Mouse (Mus musculus): ENCODE measurements around the gene 1110065P20Rik.

The 1110065P20Rik gene

DNA sequence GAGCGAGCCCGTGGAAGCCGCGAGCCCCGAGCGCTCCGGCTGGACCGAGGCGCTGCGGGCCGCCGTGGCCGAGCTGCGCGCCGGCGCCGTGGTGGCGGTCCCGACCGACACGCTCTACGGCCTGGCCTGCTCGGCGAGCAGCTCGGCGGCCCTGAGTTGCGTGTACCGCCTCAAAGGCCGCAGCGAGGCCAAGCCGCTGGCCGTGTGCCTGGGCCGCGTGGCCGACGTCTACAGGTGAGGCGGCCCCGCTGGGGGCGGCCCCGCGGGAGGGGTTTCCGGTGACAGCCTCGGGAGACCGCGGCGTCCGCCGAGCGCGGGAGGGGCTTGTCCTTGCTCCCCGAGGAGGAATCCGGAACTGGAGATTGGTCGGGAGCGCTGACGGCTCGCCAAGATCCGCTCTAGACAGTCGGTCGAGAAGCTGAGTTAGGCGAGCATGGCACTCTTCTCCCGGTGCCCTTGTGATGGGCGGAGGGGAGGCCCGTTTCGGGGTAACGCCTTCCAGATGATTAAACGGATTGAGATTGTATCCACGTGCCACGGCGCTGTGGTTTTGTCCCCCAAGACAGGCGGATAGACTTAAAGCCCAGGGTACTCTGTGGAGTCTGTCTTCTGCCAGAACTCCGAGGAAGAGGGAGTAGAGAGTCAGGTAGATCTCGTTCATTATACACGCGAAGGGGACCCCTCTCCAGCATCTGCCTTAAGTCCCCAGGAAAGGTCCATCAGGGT lies at the start of gene 1110065P20Rik:
TSS of gene 1110065P20Rik (minus strand) at position 264 of the 726 bp plus-strand sequence.
- DNase-seq, result peak; percentile 82 to 84

DNA sequence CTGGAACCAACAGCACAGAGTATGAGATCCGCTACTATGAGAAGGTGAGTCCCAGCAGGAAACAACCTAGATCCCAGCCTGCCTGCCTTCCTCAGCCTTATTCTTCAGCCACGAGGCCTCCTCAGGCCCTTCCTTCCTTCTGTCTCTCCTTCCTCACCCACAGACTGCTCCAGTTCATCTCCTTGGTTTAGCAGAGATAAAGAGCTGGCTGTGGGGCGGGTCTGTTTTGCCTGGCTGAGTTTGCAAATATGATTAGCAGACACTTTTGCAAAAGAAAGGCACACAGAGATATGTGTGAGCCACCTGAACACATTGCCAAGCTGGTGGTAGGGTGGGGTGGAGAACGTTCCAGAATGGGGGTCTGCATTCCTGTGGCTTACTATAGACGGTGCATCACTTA lies 48.9 kb upstream of the 1110065P20Rik start:
- no peak for DNase-seq

DNA sequence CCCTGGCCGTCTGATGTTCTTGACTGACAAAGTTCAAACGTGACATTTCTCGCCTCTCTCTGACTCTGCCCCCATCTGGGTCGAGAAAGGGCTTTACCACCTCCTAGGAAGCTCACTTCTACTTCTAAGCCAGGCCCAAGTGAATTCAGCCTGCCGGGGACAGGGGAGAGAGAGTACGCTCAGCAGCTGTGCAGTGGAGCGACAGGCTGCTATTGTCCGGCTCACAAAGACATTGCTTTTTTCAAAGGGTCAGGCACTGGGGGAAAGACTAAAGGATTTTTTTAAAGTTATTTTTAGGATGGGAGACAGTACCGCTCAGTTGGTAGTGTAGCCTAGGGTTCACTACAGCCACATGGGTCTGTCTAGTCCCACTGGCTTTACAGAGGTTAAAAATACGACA lies 47.4 kb upstream of the 1110065P20Rik start:
- no peak for DNase-seq

DNA sequence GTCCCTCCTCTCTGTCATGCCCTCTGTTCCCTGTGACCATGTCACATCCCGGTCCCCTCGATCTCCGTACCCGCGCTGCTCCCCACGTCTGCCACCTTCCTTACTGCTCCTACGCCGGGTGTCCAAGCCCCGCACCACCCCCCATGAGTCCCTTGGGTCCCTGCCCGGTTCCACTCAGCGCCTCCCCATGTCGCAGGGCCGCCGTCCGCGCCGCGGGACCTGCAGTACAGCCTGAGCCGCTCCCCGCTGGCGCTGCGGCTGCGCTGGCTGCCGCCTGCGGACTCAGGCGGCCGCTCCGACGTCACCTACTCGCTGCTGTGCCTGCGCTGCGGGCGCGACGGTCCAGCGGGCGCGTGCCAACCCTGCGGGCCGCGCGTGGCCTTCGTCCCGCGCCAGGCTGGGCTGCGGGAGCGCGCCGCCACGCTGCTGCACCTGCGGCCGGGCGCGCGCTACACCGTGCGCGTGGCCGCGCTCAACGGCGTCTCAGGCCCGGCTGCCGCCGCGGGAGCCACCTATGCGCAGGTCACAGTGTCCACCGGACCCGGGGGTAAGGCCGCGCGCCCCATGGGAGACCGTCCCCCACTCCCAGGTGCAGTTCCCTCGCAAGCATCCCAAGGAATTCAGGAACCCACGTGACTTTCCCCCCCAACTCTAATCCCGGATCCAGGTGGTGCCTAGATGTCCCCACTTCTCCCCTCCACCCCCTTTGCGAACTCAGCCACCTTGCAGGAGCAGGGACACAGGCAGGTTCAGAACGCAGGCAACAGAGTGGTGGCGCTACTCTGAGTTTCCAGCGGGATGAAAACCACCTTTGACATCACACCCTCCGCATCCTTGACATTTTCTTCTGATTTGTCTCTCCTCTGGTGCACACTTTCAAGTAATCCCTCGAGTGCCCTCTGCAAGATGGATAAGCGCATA lies 43.8 kb upstream of the 1110065P20Rik start:
- no peak for DNase-seq

DNA sequence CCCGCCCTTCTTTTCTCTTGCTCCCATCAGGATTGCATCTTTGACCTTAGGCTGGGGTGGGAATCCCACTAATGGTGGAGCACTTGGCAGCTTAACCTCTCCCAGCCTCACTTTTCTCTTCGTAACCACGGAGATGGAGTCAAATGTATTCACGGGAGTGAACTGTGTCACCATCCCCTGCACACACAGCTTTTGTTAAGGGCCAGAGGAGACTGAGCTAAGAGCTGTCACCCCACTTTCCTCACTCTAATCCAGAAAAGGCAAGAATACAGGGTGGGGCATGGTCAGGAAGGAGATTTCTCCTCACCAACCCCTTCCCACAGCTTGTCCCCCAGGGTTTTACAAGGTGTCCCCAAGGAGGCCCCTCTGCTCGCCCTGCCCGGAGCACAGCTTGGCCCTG lies 42.8 kb upstream of the 1110065P20Rik start:
- no peak for DNase-seq

DNA sequence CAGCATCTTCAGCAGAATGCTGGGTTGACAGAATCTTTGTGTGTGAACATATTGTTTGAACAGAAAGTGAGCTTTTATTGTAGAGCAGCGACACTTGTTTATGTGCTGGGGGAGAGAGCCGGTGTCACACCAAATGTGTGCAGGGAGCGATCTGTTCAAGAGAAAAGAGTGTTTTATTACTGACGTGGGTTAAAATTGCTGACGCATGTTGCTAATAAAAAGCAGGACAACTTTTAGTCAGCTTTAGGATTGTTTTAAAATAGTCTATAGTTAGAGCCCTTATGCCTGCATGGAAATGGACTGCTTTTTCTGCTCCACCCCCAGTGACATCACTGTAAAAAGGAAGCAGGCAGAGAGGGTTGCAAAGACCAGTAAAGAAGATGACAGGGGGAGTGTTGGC lies 39.8 kb upstream of the 1110065P20Rik start:
- no peak for DNase-seq

DNA sequence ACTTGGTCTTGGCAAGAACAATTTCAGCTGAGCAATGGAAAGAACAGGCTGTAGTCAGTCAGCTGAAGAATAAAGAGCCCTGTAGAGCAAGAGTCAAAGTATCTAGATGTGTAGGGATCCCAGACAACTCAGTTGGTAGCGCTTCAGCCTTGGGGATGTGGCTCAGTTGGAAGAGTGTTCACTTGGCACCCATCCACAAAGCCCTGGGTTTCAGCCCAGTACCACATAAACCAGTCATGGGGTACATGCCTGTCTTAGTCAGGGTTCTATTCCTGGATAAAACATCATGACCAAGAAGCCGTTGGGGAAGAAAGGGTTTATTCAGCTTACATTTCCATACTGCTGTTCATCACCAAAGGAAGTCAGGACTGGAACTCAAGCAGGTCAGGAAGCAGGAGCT lies 38.9 kb upstream of the 1110065P20Rik start:
- DNase-seq, result no peak

DNA sequence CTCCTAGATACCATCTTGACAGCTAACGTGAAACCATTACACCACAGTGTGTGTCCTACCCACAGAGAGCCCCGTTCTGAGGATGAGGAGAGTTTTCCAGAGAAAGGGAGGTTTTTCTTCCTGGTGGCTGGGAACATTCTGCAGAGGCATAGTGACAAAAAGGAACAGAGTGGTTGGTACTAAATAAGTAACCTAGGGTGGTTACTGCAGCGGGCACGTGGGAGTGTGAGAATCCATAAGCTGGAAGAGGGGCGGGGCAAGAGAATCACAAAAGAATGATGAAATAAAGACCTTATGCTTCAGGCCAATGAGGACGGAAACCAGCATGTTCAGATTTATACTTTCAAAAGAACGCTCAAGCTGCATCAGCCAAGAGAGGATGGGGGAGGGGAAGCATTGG lies 37.7 kb upstream of the 1110065P20Rik start:
- no peak for DNase-seq

DNA sequence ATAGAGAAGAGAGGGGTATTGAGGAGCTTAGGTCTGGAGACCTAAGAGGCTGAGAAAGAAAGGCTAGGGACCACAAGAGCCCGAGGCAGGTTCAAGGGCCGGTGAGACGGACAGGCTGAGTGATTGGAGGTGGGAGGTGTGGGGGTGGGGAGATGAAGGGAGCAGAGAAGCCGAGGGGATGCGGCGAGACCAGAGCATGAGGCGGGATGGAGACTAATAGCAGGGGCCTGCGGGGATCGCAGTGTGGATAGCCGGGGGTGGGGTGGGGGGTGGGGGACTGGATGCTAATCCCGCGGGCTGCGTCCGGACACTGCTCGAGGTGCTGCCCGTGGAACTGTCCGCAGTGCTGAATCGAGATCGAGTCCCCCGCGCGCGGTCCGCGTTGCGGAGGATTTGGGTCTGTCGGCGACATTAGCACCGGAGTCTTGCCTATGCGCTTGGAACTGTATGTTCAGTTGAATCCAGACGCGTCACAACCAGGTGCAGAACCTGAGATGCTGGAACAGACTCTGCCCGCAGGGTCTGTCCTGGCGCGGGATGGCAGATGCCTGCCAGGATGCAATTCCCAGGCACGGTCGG lies 31.2 kb upstream of the 1110065P20Rik start:
- peak in 1 of 2 experiments; percentile 7 for DNase-seq

DNA sequence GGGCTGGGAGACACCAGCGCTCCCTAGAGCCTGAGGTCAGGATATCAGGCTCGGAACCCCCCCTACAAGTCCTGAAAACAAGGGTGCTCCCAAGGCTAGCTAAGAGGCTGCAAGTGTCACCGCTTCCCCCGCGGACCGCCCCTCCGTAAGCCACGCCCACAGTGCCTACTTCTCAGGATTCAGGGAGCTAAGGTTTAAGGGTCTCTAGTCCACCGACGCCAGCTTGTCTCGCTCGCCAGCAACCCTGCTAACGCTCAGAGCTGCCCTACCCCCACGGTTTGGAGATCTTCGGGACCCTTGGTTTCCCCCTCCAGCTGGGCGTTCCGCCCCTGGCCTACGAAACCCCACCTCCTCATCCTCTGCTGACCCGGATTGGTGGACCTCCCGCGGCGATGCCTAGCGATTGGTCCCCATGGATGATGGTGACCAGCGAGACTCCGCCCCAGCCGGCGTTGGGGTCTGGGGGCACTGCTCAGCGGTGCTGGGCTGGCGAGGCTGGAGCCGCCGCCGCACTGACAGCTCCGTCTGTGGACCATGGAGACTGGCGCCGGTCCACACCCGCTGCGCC lies 30.4 kb upstream of the 1110065P20Rik start:
- no peak for DNase-seq

DNA sequence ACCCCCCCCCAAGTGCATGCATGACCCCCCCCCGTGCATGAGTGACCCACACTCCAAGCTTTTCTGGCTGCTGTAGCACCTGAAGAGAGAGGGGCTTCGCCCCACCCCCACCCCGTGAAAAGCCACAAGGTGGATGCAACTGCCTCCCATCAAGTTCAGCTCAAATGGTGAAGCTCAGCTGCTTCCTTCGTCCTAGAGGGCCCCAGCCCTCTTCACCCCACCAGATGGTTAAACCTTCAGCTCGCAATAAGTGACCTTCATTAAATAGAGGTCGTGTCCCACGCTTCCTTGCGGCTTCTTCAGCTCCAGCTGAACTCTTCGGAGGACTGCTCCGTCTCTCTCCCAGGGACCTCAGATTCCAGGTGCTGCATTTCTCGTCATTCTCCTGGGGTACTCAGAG lies 29.6 kb upstream of the 1110065P20Rik start, which contains the start of gene Epha10:
TSS of gene Epha10 (plus strand) at position 301 of the 400 bp plus-strand sequence.
- no peak for DNase-seq

DNA sequence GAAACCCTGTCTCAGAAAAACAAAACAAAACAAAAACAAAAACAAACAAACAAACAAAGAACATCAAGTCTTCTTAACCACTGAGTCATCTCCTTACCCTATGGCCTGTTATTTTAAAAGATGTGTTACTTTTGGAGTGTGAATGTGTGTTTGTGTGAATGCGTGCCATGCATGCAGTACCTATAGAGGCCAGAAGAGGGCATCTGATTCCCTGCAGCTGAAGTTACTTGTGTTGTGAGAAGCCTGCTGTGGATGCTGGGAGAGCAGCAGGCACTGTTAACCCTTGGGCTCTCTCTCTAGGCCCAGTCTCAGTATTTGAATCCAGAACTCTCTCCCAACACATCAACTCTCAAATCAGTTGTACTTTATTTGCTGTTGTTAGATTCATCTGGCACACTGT lies 21.7 kb upstream of the 1110065P20Rik start:
- no peak for DNase-seq

DNA sequence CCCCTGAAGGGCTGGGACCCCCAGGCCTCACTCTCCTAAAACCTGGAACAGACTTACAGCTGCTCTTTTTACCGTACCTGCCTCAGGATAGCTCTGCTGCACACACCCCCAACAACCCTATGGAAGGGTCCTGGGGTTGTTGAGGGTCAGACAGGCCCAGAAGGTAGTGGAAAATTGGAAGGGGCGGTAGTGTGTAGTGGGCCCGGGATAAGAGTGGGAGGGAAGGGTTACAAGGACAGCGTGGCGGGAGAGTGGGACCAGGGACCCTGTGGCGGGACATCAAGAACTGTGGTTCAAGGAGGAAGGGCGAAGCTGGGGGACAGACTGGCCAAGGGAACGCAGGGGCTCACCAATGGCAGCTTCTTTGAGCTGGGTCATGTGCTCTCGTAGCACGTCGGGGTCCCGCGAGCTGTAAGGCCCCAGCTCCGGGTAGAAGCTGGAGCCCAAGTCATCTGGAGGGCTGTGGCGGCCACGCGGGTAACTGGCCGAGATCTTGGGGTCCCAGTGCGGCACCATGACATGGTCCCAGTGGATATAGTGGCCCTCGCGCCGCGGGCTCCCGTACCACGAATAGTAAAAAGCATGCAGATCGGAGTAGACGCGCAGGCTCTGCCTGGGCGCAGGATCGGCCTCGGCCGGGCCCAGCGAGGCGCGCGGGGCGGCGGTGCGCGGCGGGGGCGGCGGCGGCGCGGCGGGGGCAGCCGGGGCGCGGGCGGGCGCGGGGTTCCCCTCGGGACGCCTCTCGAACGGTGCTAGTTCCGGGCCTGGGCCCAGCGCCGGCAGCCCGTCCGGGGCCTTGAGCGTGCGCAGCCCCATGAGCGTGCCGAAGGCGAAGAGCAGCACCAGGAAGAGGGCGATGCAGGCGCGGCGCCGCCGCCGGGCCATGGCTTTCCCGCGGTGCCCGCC lies 10.5 kb upstream of the 1110065P20Rik start, which contains the start of gene Maneal:
TSS of gene Maneal (minus strand) at position 889 of the 906 bp plus-strand sequence.
- DNase-seq, result no peak

DNA sequence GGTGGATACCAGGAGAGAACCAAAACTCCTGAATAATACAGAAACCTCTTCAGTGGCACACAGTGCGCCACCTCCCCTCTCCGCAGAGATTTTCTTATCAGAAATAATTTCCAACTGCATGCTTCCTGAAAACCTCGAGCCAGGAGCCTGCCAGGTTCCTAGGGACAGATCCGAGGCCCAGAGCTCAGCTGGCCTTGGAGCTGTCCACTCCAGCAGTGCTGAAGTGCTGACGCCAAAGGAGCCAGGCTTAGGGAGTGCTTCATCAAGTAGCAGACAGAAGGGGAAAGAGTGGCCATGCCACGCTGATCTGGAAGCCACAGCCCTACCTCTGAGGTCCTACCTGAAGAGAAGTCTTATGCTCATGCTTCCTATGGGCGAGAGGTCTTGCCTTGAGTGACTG lies 9.4 kb upstream of the 1110065P20Rik start:
- peak; percentile 33 to 67 for DNase-seq

DNA sequence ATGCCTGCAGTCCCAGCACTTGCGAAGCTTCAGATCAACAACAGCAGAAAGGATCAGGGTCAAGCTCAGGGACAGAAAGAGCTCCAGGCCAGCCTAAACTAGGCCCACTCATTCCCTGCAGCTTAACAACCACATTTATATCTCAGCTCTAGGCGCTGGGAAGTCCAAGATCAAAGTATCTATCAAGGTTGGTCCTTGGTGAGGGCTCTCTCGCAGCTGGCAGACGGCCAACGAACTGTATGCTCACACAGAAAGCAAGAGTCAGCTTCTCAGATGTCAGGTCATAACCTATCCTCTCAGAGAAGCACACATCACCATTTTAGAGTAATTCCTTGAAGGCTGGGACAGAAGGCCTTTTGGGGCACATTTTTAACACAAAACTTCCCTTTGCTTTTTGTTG lies 7.4 kb upstream of the 1110065P20Rik start:
- no peak for DNase-seq

DNA sequence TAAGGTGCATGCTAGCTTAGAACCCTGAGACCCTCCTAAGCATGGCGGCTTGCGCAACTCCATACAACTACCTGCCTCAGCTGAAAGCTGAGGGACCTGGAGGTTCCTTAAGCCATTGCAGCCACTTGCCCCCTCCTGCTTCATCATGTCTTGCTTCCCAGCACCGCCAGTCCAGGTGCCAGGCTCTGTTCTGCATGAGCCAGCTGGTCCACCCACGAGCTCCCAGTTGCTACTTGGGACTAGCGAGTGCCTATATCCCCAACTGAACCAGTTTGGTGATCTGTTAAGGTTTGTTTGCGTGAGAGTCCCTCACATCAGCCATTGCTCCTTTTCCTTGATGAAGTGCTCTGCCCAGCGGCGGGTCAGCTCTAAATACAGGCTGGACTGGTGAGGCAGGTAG lies 5.3 kb upstream of the 1110065P20Rik start:
- DNase-seq, result no peak

DNA sequence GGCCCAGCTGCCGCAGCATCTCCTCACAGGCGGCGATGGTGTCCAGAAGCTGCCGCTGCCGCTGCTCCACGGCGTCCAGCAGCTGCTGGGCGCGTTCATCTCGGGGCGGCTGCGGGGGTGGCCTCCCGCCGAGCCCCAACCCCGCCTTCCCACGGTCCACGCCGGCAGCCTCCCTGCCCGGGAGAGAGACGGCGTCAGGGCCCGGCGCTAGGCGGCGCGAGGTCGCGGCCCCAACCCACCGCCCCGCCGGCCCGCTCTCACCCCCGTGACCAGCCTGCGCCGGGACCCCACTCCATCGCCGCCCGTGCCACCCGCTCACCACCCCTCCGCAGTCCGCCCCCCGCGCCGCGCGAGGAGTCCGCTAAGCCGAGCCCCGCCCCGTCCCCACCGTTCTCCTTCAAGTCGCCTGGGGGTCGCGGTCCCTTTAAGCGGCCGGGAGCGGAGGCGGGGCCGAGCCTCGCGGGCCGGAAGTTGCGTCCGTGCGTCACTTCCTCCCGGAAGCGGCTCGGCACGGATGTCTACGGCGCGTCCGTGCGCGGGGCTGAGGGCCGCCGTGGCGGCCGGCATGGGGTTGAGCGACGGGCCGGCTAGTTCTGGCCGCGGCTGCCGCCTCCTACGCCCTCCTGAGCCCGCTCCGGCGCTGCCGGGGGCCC lies 609 bp downstream of the 1110065P20Rik start, which contains the start of gene Yrdc:
TSS of gene Yrdc (plus strand) at position 419 of the 653 bp plus-strand sequence.
- peak; percentile 91 to 93 for DNase-seq

DNA sequence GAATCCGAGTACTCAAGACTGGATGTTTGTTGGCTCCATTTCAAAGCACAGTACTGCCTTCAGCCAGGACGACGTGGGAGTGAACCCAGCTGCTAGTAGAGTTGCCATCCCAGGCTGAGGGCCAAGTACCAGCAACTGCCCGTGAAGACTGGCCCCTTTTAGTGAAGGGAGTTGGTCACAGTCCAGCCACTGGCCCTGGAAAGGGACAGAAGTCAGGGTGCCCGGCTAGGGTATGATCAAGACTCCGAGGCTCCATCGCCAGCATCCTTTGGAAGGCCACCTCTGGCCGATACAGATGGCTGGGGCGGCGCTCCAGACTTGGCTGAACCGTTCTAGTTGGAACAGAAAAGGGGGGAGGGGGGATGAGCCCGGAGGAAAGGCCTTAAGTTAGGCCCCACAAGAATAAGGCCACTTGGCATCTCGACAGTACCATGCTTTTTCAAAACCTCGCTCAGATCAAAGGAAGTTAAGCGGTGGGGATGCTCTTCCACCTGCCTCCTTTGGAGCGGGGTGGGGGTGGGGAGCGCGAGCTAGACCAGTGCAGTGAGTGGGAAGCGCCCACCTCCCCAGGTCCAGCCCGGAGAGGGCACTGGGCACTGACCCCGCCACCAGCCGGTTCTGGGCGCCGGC lies 1.2 kb downstream of the 1110065P20Rik start:
- DNase-seq, result peak; percentile 60 to 76

DNA sequence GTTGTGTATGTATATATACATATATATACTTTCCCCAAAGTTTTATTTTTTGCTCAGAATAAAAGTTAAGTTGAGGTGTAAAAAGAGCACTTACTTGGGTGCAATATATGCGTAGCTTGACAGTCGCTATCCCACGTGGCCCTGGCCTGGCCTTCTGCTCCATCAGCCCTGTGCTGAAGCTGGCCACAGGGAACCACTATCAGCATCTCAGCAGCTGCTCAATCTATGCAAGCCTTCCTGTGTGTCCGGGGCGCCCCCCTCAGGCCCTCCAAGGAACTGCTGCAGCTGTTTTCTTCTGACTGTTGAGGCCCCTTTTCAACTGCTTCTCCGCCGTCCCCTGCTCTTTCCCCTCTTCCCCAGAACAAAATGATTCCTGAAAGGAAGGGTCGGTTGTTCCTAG lies 3.4 kb downstream of the 1110065P20Rik start:
- peak; percentile 70 to 85 for DNase-seq

DNA sequence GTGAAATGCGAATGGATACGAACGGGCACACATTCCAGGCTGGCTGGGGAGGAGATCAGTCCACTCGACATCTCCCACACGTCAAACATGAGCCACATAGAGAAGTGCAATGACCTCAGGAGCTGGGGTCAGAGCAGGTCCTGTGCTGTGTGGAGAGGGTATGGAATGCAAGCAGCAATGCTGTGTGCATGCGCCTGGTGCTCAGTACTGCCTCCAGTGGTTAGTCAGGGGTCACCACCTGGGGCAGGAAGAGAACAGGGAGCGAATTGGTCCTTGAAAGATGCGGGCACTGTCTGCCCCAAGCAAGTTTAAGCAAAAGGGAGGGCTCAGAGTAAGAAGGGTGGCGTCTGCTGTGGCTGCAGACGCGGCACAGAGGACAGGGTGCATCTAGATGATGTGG lies 7.5 kb downstream of the 1110065P20Rik start:
- DNase-seq, result peak; percentile 14 to 43

DNA sequence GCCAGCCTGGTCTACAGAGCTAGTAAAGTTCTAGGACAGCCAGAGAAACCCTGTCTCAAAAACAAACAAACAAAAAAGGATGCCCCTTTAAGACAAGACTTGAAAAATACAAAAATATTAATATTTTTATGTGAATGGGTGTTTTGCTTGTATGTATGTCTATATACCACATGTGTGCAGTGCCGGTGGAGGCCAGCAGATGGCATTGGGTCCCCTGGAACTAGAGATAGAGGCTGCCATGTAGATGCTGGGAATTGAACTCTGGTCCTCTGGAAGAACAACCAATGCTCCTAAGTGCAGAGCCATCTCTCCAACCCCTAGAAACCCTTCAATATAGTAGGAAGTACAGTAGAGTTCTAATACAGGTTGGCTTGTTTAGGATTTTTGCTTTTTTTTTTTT lies 10.0 kb downstream of the 1110065P20Rik start:
- DNase-seq, result no peak

Data from kidney, adult 8-10 months (tissue).